Mouse (Mus musculus): ENCODE results near the gene Ovgp1.
"Not testable (repeated sequence)": the region's sequence is repeated elsewhere in the genome, so short reads cannot be mapped to it uniquely, and the experiment has no call there.

Gene Ovgp1

DNA sequence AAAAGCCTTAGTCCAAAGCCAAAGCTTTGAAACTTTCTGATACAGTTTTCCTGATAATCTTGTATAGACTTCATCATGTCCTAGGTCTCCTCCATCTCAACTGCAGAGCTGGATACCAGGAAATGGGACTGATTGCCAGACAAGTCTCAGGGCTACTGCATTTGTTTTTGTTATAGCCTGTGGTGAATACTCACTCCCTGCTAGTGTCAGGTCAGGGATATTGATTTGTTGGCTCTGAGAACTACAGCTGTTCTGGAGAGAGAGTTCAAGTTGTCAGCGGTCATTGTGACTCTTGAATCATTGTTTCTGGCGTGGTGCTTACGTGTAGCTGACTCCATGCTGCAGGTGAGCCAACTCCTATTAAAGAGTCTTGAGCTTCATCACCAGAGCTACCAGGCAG lies at the start of gene Ovgp1:
Ovgp1 (plus strand) TSS at position 301 of the 400 bp plus-strand sequence.
- DNase-seq (ENCODE audit: low spot score) = no peak

GRCm38 (mm10) chr3:105924616-105925015 lies 48.9 kb upstream of the Ovgp1 start:
- no peak for DNase-seq (ENCODE audit: low spot score)

DNA sequence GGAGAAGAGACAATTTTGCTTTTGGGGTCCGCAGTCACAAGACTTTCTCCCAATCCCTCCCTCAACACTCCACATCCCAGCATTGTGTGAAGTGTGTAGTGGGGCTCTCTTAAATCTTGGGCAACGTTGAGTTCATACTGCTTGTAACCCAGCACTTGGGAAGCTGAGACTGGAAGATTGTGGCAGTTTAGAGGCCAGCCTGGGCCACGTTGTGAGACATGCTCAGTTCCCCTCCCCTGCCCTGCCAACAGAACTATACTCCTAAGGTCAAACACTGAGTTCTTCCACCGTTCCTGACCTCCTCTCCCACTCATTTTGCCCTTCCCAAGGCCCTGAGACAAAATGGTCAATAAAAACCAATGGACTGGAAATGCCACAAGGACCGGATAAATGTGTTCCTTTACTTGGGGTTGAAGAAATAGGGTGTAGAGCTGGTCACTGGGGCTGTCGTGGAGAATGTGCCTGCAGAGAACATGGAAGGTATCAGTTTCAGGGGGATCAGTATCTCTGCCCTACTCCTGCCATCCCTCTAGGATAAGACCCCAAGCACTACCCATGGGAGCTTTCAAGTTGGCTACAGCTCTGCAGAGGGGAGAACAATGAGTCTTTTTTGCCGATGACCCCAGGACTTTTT lies 45.8 kb upstream of the Ovgp1 start:
- no peak for DNase-seq (ENCODE audit: low spot score)

DNA sequence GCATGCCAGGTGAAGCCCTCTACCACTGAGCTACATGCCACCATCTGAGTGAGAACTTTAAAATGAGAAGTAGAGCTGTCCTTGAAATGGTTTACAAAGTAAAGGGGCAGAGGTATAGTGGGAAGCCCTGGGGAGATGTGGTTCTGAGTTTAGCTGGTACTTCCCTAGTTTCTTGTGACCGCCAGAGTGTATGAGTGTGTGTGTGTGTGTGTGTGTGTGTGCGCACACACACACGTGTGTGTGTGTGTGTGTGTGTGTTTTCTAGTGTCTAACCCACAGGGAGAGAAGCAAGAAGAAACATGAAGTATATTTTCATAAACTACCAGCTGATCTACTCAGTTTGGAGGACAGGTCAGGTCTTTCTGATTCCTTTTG lies 45.3 kb upstream of the Ovgp1 start:
- DNase-seq (ENCODE audit: low spot score) = no peak

DNA sequence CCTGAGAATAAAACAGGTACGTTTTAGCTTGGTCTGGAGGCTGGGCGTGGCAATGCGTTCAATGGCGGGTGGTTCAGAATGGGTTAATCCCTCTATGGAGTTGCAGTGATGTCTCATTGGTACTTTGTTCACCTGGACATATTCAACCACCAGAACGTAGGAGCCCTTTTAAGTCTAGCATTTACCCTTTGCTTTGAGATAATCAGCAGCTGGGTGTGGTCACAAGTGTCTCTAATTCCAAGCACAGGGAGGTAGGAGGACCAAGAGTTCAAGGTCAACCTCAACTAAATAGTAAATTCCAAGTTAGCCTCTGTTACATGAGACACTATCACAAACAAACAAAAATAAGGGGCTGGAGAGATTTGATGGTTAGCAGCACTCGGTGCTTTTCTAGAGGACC lies 44.7 kb upstream of the Ovgp1 start:
- no peak for DNase-seq (ENCODE audit: low spot score)

- DNase-seq (ENCODE audit: low spot score) = no peak
Measured at GRCm38 (mm10) chr3:105929821-105930220, 43.7 kb upstream of the Ovgp1 start.

DNA sequence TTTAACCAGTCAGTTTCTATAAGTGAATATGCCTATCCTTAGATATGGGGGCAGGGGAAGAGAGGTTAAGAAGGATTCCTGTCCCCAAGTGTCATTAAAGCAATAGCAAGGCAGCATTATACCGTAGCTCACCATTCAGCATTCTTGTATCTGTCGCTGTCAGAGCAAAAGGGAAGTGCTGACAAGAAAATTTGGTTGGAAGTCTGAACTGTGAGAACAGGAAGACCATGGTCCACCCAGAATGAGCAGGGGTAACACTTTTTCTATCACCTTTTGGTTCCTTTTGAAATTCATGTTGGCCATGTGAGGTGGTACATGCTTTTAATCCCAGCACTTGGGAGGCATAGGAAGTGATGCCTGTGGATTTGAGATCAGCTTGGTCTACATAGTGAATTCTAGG lies 42.4 kb upstream of the Ovgp1 start:
- DNase-seq (ENCODE audit: low spot score) = no peak

DNA sequence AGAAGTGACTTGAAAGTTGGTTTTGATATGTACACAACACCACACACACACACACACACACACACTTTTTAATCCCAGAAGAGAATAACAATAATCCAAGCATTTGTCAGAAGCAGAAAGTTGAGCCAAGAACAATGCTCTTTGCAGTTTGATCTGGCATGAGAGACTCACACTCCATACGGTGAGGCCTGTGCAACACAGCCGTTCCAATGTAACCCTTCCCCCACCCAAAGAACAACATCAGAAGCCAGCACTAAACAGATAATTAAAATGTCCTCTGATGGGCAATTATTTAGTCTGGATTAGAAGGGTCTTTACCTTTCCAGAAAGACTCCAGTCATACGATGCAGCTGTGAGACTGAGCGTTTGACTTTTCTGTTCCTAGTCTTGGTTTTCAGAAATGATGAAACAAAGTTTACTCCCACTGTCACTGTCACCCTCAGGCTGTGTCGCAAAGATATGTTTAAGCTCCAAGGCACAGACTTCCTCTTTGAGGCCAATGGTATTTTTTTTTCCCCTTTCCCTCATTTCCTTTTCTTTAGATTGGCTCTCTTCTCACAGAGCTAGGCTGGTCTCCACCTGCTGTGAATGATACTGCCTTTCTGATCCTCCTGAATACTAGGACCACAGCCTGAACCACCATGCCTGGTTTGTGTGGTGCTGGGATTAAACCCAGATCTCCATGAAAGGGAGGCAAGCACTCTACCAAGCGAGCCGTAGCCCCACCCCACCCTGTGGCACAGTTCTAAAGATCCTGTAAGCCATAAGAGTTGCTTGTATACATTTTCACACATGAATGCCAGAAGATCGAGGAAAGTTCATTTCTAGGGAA lies 41.1 kb upstream of the Ovgp1 start, which contains the start of gene I830077J02Rik:
I830077J02Rik (minus strand) TSS at position 425 of the 832 bp plus-strand sequence.
- DNase-seq (ENCODE audit: low spot score) = no peak

DNA sequence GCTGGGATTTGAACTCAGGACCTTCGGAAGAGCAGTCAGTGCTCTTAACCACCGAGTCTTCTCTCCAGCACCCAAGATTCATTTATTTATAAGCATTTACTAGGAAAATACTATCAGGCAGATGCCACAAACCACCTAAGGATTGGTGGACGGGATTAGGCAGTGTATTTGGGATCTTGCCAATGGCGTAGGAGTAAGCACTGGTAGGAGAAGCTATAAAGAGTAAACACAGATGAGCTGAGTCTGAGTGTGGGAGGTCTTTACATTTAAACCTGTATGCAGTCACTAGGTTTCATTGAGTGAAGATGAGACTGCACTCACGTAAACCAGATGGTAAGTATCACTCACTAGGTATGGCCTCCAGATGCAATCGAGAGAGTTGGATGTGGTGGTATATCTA lies 39.6 kb upstream of the Ovgp1 start:
- DNase-seq (ENCODE audit: low spot score) = no peak

DNA sequence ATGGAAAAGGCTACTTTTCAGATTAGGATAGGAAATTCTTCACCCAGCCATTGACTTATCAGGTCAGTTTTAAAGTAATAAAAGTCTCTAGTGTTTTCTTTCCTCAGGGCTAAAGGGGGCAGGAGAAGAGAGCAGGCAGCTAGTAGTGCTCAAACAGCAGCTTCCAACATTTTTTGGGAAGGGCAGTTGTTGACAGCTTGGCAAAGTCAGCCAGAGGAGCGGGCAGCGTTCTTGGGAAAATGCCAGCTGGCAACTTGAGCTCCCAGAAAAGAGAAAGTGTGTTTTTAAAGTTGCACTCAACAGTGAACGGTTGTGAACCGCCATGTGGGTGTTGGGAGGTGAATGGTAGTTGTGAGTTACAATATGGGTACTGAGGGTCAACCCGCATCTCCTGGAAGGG lies 38.5 kb upstream of the Ovgp1 start:
- DNase-seq (ENCODE audit: low spot score) = peak; percentile 52

DNA sequence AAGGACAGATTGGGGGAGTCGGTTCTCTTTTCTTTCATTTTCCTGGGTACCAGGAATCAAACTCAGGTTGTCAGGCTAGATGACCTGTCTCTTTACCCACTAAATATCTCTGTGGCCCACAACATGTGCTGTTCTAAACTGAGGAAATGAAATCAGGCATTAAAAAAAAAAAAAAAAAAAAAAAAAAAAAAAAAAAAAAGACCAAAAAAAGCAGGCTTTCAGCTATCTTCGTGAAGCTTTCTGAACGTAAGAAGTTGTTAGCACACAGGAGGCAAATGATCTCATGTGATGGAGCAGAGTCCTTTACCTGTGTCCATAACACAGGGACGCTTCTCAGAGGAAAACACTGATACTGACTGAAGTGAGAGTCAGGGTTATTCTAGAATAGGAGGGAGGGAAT lies 37.4 kb upstream of the Ovgp1 start:
- DNase-seq (ENCODE audit: low spot score) = no peak

GRCm38 (mm10) chr3:105951348-105951747 lies 22.2 kb upstream of the Ovgp1 start:
- no peak for DNase-seq (ENCODE audit: low spot score)

- DNase-seq (ENCODE audit: low spot score) = no peak
Measured at GRCm38 (mm10) chr3:105957235-105957634, 16.3 kb upstream of the Ovgp1 start.

GRCm38 (mm10) chr3:105958204-105958603 lies 15.3 kb upstream of the Ovgp1 start:
- DNase-seq (ENCODE audit: low spot score) = no peak

- DNase-seq (ENCODE audit: low spot score) = peak; percentile 95
Measured at GRCm38 (mm10) chr3:105958974-105959580, 14.4 kb upstream of the Ovgp1 start, which contains the start of gene Wdr77. Wdr77 (plus strand) TSS chr3:105959369.

DNA sequence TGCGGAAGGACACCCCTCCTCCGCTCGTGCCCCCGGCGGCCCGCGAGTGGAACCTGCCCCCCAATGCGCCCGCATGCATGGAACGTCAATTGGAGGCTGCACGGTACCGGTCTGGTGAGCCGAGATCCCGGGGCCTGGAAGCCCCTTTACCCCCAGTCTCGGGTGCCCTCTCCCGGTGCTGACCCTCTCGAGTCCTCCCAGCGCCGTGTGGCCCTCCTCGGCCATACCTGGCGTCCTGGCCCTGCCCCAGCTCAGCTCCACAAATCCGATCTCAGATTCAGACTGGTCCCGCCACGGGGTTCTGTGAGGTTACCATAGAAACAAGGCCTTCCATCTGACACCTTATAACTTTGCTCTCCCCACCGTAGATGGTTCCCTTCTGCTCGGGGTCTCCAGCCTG lies 13.9 kb upstream of the Ovgp1 start:
- no peak for DNase-seq (ENCODE audit: low spot score)

DNA sequence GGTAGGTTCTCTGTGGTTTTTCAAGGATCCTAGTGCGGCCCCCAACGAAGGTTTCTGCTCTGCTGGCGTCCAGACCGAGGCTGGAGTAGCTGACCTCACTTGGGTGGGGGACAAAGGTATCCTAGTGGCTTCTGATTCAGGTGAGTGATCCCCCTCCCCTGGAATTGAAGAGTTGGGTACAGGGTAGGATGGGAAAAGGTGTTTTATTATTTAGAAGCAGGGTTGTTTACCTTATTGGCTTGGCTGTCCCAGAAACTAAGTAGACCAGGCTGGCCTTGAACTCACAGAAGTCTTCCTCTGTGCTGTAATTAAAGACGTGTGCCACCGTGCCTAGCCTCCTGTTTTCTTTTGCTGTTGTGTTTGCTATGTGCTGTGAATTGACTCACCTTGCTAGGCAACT lies 13.5 kb upstream of the Ovgp1 start, which contains the start of gene Atp5f1:
Atp5f1 (minus strand) TSS at position 101 of the 400 bp plus-strand sequence.
- no peak for DNase-seq (ENCODE audit: low spot score)

DNA sequence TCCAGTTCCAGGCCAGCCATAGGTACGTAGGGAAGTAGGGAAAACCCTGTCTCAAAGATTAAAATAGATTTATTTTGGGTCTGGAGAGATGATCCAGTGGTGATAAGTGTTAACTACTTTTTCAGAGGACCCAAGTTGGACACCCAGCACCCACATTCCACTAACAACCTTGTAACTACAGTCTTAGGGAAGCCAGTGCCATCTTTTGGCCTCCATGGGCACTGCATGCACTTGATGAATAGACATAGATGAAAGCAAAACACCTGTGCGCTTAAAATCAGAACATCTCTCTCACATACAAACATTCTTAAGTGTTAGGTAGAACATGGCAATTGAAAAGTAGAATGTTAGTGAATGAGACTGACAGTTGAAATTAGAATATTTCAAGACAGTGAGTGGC lies 12.8 kb upstream of the Ovgp1 start:
- no peak for DNase-seq (ENCODE audit: low spot score)

GRCm38 (mm10) chr3:105971831-105972446 lies 1.6 kb upstream of the Ovgp1 start:
- DNase-seq (ENCODE audit: low spot score) = no peak

DNA sequence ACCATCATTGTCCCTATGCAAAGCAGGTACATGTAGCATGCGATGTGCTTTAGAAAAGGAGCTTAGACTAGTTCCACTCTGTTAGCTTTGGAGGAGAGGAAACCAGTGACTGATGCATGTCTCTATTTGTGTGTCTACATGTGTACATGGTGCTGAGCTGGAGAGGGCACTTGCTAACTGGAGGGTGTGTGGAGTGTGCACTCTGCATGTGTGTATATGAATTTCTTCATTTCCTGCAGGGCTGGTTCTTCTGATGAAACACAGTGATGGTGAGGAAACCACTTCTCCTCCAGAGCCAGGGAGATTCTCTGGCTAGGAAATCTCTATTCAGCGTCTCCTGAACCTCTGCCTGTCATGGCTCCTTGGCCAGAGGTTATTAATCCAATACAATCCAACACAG lies 663 bp downstream of the Ovgp1 start:
- no peak for DNase-seq (ENCODE audit: low spot score)

DNA sequence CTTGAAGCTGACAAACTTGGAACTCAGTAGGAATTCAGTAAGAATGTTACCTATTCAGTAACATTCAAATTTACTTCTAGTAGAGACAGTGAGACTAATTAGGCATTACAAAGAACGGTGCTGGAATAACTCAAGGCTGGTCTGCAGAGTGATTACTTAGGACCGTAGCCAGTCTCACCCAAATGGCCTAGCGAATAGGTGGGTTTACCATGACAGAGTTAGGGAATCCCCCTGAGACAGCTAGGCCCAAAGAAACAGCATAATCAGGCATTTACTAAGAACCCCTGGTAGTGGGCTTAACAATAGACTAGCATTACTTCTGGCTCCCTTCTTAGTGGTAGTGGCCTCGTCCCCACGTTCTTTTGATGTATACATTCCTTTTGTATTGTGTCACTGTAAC lies 16.1 kb downstream of the Ovgp1 start:
- not testable (repeated sequence) for DNase-seq (ENCODE audit: low spot score)

GRCm38 (mm10) chr3:105991653-105992283 lies 18.3 kb downstream of the Ovgp1 start:
- DNase-seq (ENCODE audit: low spot score) = peak; percentile 51
